Mouse (Mus musculus) G1E (cell line): Measurements from ENCODE around the gene Stk39. TPM values are rescaled to one million over a fixed set of nuclear protein-coding genes. Genes with fewer than 3 reads are reported as not detected.

Experiments used
- ATAC-seq: 2 replicates; pipeline ENCODE4 v1.8.0; 2016; ENCODE audit warnings: mild to moderate bottlenecking; ENCODE audit not compliant: insufficient number of reproducible peaks, poor library complexity, low FRiP score, severe bottlenecking; ENCODE audit errors: extremely low read depth
- DNase-seq: peaks from one replicate; pipeline ENCODE4 v3.0.0; 2012; ENCODE audit warnings: low spot score
- H3K27me3 ChIP-seq: 2 replicates; pipeline ENCODE4 v1.6.1; 2012; ENCODE audit warnings: mild to moderate bottlenecking, low read length, inconsistent platforms; ENCODE audit not compliant: insufficient read depth
- H3K36me3 ChIP-seq: replicated peaks from 2 replicates; pipeline ENCODE3; 2012; ENCODE audit warnings: mild to moderate bottlenecking, inconsistent platforms
- H3K4me1 ChIP-seq: 2 replicates; pipeline ENCODE4 v1.6.1; 2012; ENCODE audit warnings: low read depth, low read length, inconsistent platforms, mixed read lengths; ENCODE audit not compliant: insufficient read depth
- H3K4me3 ChIP-seq: 2 replicates; pipeline ENCODE4 v1.5.1; 2012; ENCODE audit warnings: low read depth, mild to moderate bottlenecking, inconsistent platforms, low read length, moderate library complexity, mixed read lengths
- H3K9me3 ChIP-seq: replicated peaks from 2 replicates; pipeline ENCODE4 v1.6.1; 2012; ENCODE audit warnings: inconsistent platforms
- CTCF ChIP-seq: IDR thresholded peaks from 2 replicates; pipeline ENCODE4 v1.5.1; 2012; ENCODE audit warnings: low read depth, low read length, inconsistent platforms, mixed read lengths
- GATA1 ChIP-seq: IDR thresholded peaks from 2 replicates; pipeline ENCODE4 v1.6.1; 2012; ENCODE audit warnings: borderline replicate concordance, low read length, inconsistent platforms, mixed read lengths
- GATA2 ChIP-seq: IDR thresholded peaks from 2 replicates; pipeline ENCODE4 v1.6.1; 2012; ENCODE audit warnings: low read depth, low read length, inconsistent platforms, borderline replicate concordance
- POLR2AphosphoS5 ChIP-seq: IDR thresholded peaks from 2 replicates; pipeline ENCODE4 v1.6.1; 2012; ENCODE audit warnings: low read depth, low read length, inconsistent platforms; ENCODE audit not compliant: insufficient replicate concordance
- TAL1 ChIP-seq: conservative IDR thresholded peaks from 2 replicates; pipeline ENCODE4 v1.6.1; 2012; ENCODE audit warnings: low read depth, low read length, inconsistent platforms, mixed read lengths
- polyA plus RNA-seq: library from polyadenylated mRNA; stranded (reverse); fragments of >175 nt; gene quantifications from 2 replicates; pipeline ENCODE4 v1.2.3, GENCODE M21; 2012
- total RNA-seq, 2 experiments: library from RNA; stranded (forward) in 1 of 2; stranded (reverse) in 1 of 2; fragments of 200-1000 nt in 1 of 2; fragments of >200 nt in 1 of 2; fragmentation: Nextera tagmentation in 1 of 2; gene quantifications; 2 replicates each; pipeline ENCODE4 v1.2.3; 2014 to 2017

Gene Stk39
- total and polyA plus RNA-seq, 3 experiments = 0.11 TPM; not detected in 2

GRCm38 (mm10) chr2:68270836-68271235, 201.2 kb downstream of the Stk39 start:
- TF ChIP-seq GATA2 (no peak), POLR2AphosphoS5 (no peak), CTCF (no peak), GATA1 (no peak), TAL1 (no peak)
- Histone ChIP-seq H3K9me3 (peaks cover 34% of the 10 kb centered on the region), H3K36me3 (no peaks in the 10 kb centered on the region), H3K4me3 (no peak overlapping the region), H3K27me3 (no peaks in the 10 kb centered on the region), H3K4me1 (no peaks in the 10 kb centered on the region)
- DNase-seq = no peak
- no peak for ATAC-seq

GRCm38 (mm10) chr2:68269646-68270045, 202.4 kb downstream of the Stk39 start:
- ATAC-seq (no peak), DNase-seq (no peak)
- H3K27me3 ChIP-seq = no peaks in the 10 kb centered on the region
- H3K4me3 ChIP-seq = no peak overlapping the region
- TF ChIP-seq GATA1 (no peak), POLR2AphosphoS5 (no peak), GATA2 (no peak), CTCF (no peak), TAL1 (no peak)
- no peaks in the 10 kb centered on the region for H3K36me3 ChIP-seq
- H3K4me1 ChIP-seq = no peaks in the 10 kb centered on the region
- H3K9me3 ChIP-seq = peaks cover 33% of the 10 kb centered on the region

GRCm38 (mm10) chr2:68264826-68265225, 207.2 kb downstream of the Stk39 start:
- Histone ChIP-seq H3K4me3 (no peak overlapping the region), H3K4me1 (no peaks in the 10 kb centered on the region), H3K36me3 (no peaks in the 10 kb centered on the region), H3K9me3 (peaks cover 30% of the 10 kb centered on the region), H3K27me3 (no peaks in the 10 kb centered on the region)
- ATAC-seq (no peak), DNase-seq (no peak)
- TF ChIP-seq GATA2 (no peak), GATA1 (no peak), POLR2AphosphoS5 (no peak), TAL1 (no peak), CTCF (no peak)

GRCm38 (mm10) chr2:68260911-68261310, 211.2 kb downstream of the Stk39 start:
- H3K27me3 ChIP-seq = no peaks in the 10 kb centered on the region
- peaks cover 46% of the 10 kb centered on the region for H3K9me3 ChIP-seq
- ATAC-seq (no peak), DNase-seq (no peak)
- no peaks in the 10 kb centered on the region for H3K36me3 ChIP-seq
- no peak overlapping the region for H3K4me3 ChIP-seq
- TF ChIP-seq GATA2 (no peak), CTCF (no peak), TAL1 (no peak), GATA1 (no peak), POLR2AphosphoS5 (no peak)
- H3K4me1 ChIP-seq = no peaks in the 10 kb centered on the region

- no peak overlapping the region for H3K4me3 ChIP-seq
- H3K36me3 ChIP-seq = no peaks in the 10 kb centered on the region
- peaks cover 35% of the 10 kb centered on the region for H3K9me3 ChIP-seq
- TF ChIP-seq CTCF = no peak
- no peak for TF ChIP-seq GATA1
- no peak for TF ChIP-seq POLR2AphosphoS5
- no peak for TF ChIP-seq TAL1
- TF ChIP-seq GATA2 = no peak
- DNase-seq (no peak), ATAC-seq (no peak)
- H3K27me3 ChIP-seq = no peaks in the 10 kb centered on the region
- no peaks in the 10 kb centered on the region for H3K4me1 ChIP-seq
These were observed 214.5 kb downstream of the Stk39 start for GRCm38 (mm10) chr2:68257571-68257970.

- H3K36me3 ChIP-seq = no peaks in the 10 kb centered on the region
- no peak for TF ChIP-seq TAL1
- TF ChIP-seq GATA2 = no peak
- no peak for TF ChIP-seq GATA1
- TF ChIP-seq POLR2AphosphoS5 = no peak
- TF ChIP-seq CTCF = no peak
- H3K4me1 ChIP-seq = no peaks in the 10 kb centered on the region
- ATAC-seq (no peak), DNase-seq (no peak)
- no peak overlapping the region for H3K4me3 ChIP-seq
- no peaks in the 10 kb centered on the region for H3K27me3 ChIP-seq
- H3K9me3 ChIP-seq = peaks cover 37% of the 10 kb centered on the region
These were observed 215.6 kb downstream of the Stk39 start for GRCm38 (mm10) chr2:68256472-68256871.

- Histone ChIP-seq H3K27me3 (no peaks in the 10 kb centered on the region), H3K4me3 (no peak overlapping the region), H3K4me1 (no peaks in the 10 kb centered on the region), H3K36me3 (no peaks in the 10 kb centered on the region), H3K9me3 (peaks cover 42% of the 10 kb centered on the region)
- ATAC-seq = no peak
- no peak for DNase-seq
- TF ChIP-seq GATA2 = no peak
- no peak for TF ChIP-seq POLR2AphosphoS5
- TF ChIP-seq CTCF = no peak
- no peak for TF ChIP-seq TAL1
- no peak for TF ChIP-seq GATA1
These were observed 217.3 kb downstream of the Stk39 start for GRCm38 (mm10) chr2:68254756-68255155.
